Mouse (Mus musculus) lung, embryonic 14.5 days (tissue): ENCODE measurements at regions not wholly inside any gene's neighbourhood (a gene's known extent, or its start where the extent isn't known, plus 50 kb on each side); places are given as distances from the start of the nearest gene placed in this dataset.
A peak's percentile ranks its signal among the peaks of the same experiment; 100 is the strongest.
"Not testable (repeated sequence)": the region's sequence is repeated elsewhere in the genome, so short reads cannot be mapped to it uniquely, and the experiment has no call there.

Source experiments
- ATAC-seq: fragments of 200-750 bp; cut with Nextera tagmentation; 2 replicates; pipeline ENCODE4 v1.8.0; 2017; ENCODE audit warnings: mild to moderate bottlenecking, moderate TSS enrichment, moderate library complexity; ENCODE audit not compliant: insufficient read depth
- DNase-seq: peaks from one replicate; pipeline ENCODE4 v3.0.0-alpha.2; 2015
- H3K27ac ChIP-seq: fragments of 300-500 bp; sonication (generic); 2 replicates; pipeline ENCODE4 v1.5.1; 2014; ENCODE audit warnings: low read depth, mild to moderate bottlenecking, moderate library complexity
- H3K27me3 ChIP-seq: fragments of 300-500 bp; sonication (generic); 2 replicates; pipeline ENCODE4 v1.6.1; 2014; ENCODE audit warnings: low read length, control low read depth; ENCODE audit not compliant: insufficient read depth
- H3K36me3 ChIP-seq: fragments of 300-500 bp; sonication (generic); 2 replicates; pipeline ENCODE4 v1.6.1; 2014; ENCODE audit warnings: control low read depth; ENCODE audit not compliant: insufficient read depth
- H3K4me1 ChIP-seq: fragments of 300-500 bp; sonication (generic); 2 replicates; pipeline ENCODE4 v1.6.1; 2014; ENCODE audit warnings: antibody characterized with exemption, control low read depth; ENCODE audit not compliant: insufficient read depth
- H3K4me2 ChIP-seq: fragments of 300-500 bp; sonication (generic); 2 replicates; pipeline ENCODE4 v1.6.1; 2014; ENCODE audit warnings: mild to moderate bottlenecking
- H3K4me3 ChIP-seq: fragments of 300-500 bp; sonication (generic); 2 replicates; pipeline ENCODE4 v1.5.1; 2014; ENCODE audit warnings: low read depth, low read length
- H3K9ac ChIP-seq: fragments of 300-500 bp; sonication (generic); 2 replicates; pipeline ENCODE4 v1.6.1; 2014
- H3K9me3 ChIP-seq: fragments of 300-500 bp; sonication (generic); 2 replicates; pipeline ENCODE4 v1.6.1; 2016; ENCODE audit warnings: low read depth, low read length, control low read depth
- CTCF ChIP-seq: IDR thresholded peaks from 2 replicates; pipeline ENCODE4 v1.5.1; 2016; ENCODE audit warnings: antibody characterized with exemption, low read depth
- WGBS: fragments of 180-500 bp; shearing (Covaris S2); extraction: QIAGEN DNeasy Blood & Tissue Kit; methylation state at CpG from one replicate; pipeline ENCODE4 v1.1.7; 2014; 5-methylcytosine and 5-hydroxymethylcytosine counted together

- no peak overlapping the region for H3K4me2 ChIP-seq
- H3K9ac ChIP-seq, result no peak overlapping the region
- DNase-seq (no peak), ATAC-seq (no peak)
- no peaks in the 10 kb centered on the region for H3K9me3 ChIP-seq
- no peak for TF ChIP-seq CTCF
- H3K27me3 ChIP-seq, result no peaks in the 10 kb centered on the region
- no peak overlapping the region for H3K4me3 ChIP-seq
- H3K27ac ChIP-seq, result no peak overlapping the region
- 54% methylated on average over 1 of the region's 1 CpGs for WGBS
- no peaks in the 10 kb centered on the region for H3K36me3 ChIP-seq
- H3K4me1 ChIP-seq, result no peaks in the 10 kb centered on the region
Measured at GRCm38 (mm10) chr4:4304666-4305065, 227.3 kb upstream of the Sdr16c6 start.

- Histone ChIP-seq H3K9me3 (no peaks in the 10 kb centered on the region), H3K4me2 (no peak overlapping the region), H3K9ac (no peak overlapping the region), H3K4me1 (no peaks in the 10 kb centered on the region), H3K4me3 (no peak overlapping the region), H3K36me3 (no peaks in the 10 kb centered on the region), H3K27me3 (no peaks in the 10 kb centered on the region), H3K27ac (no peak overlapping the region)
- ATAC-seq, result no peak
- WGBS, result 72% methylated on average over 10 of the region's 10 CpGs
- TF ChIP-seq CTCF, result no peak
- no peak for DNase-seq
Measured at GRCm38 (mm10) chr4:4300189-4300879, 223.0 kb upstream of the Sdr16c6 start.

- DNase-seq (peak; percentile 23), ATAC-seq (no peak)
Measured at GRCm38 (mm10) chr4:4299631-4300030, 222.3 kb upstream of the Sdr16c6 start.

GRCm38 (mm10) chr4:4249601-4250000 lies 172.3 kb upstream of the Sdr16c6 start:
- TF ChIP-seq CTCF, result no peak
- Histone ChIP-seq H3K27ac (no peak overlapping the region), H3K36me3 (no peaks in the 10 kb centered on the region), H3K9me3 (no peaks in the 10 kb centered on the region), H3K27me3 (no peaks in the 10 kb centered on the region), H3K4me3 (no peak overlapping the region), H3K4me1 (no peaks in the 10 kb centered on the region), H3K4me2 (no peak overlapping the region), H3K9ac (no peak overlapping the region)
- 92% methylated on average over 2 of the region's 2 CpGs for WGBS
- DNase-seq (no peak), ATAC-seq (no peak)

More at GRCm38 (mm10) chr4:4299631-4300030, 222.3 kb upstream of the Sdr16c6 start:
- H3K27me3 ChIP-seq, result no peaks in the 10 kb centered on the region
- no peak overlapping the region for H3K27ac ChIP-seq
- H3K9ac ChIP-seq, result no peak overlapping the region
- TF ChIP-seq CTCF, result peak; percentile 45
- no peak overlapping the region for H3K4me2 ChIP-seq
- WGBS, result 11% methylated on average over 1 of the region's 1 CpGs
- no peak overlapping the region for H3K4me3 ChIP-seq
- H3K4me1 ChIP-seq, result no peaks in the 10 kb centered on the region
- H3K9me3 ChIP-seq, result no peaks in the 10 kb centered on the region
- no peaks in the 10 kb centered on the region for H3K36me3 ChIP-seq

DNA sequence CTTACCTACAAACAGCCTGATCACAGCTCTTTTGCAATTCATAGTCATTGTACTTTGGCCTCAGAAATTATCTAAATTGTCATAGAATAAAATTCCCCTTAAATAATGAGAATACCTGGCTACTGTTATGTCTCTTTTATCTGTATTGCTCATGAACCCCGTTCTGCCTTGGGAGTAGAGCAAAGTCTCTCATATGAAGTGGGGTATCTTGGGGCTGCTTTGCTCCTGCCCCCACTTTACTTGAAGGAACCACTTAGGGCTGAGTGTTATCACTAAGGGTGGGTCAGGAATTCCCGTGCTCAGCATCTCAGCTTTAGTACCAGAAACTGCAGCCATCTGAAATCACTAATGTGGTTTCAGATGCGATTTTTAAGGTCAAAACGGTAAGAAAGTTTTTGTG lies 170.3 kb upstream of the Sdr16c6 start:
- H3K4me2 ChIP-seq, result no peak overlapping the region
- ATAC-seq (no peak), DNase-seq (no peak)
- H3K4me3 ChIP-seq, result no peak overlapping the region
- WGBS, result 50% methylated on average over 4 of the region's 4 CpGs
- no peaks in the 10 kb centered on the region for H3K9me3 ChIP-seq
- no peak overlapping the region for H3K9ac ChIP-seq
- H3K27ac ChIP-seq, result no peak overlapping the region
- TF ChIP-seq CTCF, result no peak
- H3K27me3 ChIP-seq, result no peaks in the 10 kb centered on the region
- no peaks in the 10 kb centered on the region for H3K36me3 ChIP-seq
- no peaks in the 10 kb centered on the region for H3K4me1 ChIP-seq

GRCm38 (mm10) chr4:4242306-4242980 lies 165.1 kb upstream of the Sdr16c6 start:
- not testable (repeated sequence) for H3K4me3 ChIP-seq

GRCm38 (mm10) chr4:4226209-4226608 lies 148.9 kb upstream of the Sdr16c6 start:
- no peaks in the 10 kb centered on the region for H3K9me3 ChIP-seq
- ATAC-seq (no peak), DNase-seq (no peak)
- TF ChIP-seq CTCF, result no peak
- H3K27ac ChIP-seq, result no peak overlapping the region
- no peaks in the 10 kb centered on the region for H3K36me3 ChIP-seq
- no peaks in the 10 kb centered on the region for H3K27me3 ChIP-seq
- H3K4me3 ChIP-seq, result no peak overlapping the region
- H3K4me2 ChIP-seq, result no peak overlapping the region
- H3K9ac ChIP-seq, result no peak overlapping the region
- WGBS, result 29% methylated on average over 1 of the region's 1 CpGs
- no peaks in the 10 kb centered on the region for H3K4me1 ChIP-seq

More at GRCm38 (mm10) chr4:4242306-4242980, 165.1 kb upstream of the Sdr16c6 start:
- not testable (repeated sequence) for DNase-seq, H3K9me3 ChIP-seq, H3K4me2 ChIP-seq, H3K4me1 ChIP-seq, H3K9ac ChIP-seq, H3K36me3 ChIP-seq, H3K27ac ChIP-seq, ATAC-seq, H3K27me3 ChIP-seq
- WGBS, result 74% methylated on average over 15 of the region's 15 CpGs
